Mouse (Mus musculus): ENCODE results near the gene Inha. TPM values are rescaled to one million over a fixed set of nuclear protein-coding genes. Genes with fewer than 3 reads are reported as not detected.

Gene Inha
- 10 to 100 TPM; 42.4 to 42.8 TPM for total RNA-seq (2021)

GRCm38 (mm10) chr1:75507006-75507405 lies at the start of gene Inha:
Gene Inha, plus strand, starts transcription at chr1:75507077.
- intact Hi-C loops (cut with DNase I), result loop anchor here (10.0 kb wide), 1 partner anchor 48 kb away; no protein-coding TSS in a partner anchor
- DNase-seq, result no peak

GRCm38 (mm10) chr1:75457710-75458024 lies 49.2 kb upstream of the Inha start:
- no peak for DNase-seq
- intact Hi-C loops (cut with DNase I), result no loop called here

- no peak for DNase-seq
- intact Hi-C loops (cut with DNase I), result no loop called here
Measured at GRCm38 (mm10) chr1:75458025-75458788, 48.7 kb upstream of the Inha start.

DNA sequence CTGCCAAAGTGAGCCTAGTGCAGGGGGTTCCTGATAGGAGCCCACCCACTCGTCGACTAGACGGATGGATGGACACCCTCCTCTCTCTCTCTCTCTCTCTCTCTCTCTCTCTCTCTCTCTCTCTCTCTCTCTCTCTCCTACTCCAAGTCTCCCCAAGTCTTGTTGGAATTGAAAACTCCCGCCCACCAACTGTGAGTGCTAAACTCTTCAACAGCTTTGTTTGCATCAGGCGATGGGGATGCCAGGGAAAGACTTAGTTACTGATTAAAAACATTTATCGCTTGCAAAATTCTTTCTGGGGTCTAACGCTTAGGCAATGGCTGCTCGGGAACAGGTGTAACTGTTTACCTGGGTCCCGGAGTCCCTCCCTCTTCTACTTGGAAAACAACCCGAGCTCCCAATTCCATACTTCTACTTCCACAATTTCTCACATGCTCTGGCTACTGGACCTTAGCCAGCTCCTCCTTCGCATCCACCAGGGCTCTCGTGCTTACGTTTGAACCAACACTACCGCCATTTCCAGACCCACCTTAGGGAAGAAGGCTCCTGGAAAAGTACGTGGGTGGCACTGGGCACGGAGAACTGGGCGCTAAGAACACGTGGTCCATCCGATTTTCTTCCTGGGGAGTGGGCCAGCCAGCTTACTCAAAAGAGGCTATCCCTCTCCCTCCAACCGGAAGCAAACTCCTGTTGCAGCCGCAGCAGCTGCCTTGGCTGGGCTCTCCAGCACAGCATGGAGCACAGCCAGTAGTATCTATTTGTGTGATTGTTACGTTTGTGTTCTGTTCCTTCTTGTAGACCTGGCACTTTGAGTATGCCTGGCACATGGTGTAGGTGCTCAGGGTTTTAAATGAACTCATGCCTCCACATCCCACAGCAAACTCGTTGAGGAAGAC lies 47.8 kb upstream of the Inha start:
- intact Hi-C loops (cut with DNase I), result no loop called here
- no peak for DNase-seq

DNA sequence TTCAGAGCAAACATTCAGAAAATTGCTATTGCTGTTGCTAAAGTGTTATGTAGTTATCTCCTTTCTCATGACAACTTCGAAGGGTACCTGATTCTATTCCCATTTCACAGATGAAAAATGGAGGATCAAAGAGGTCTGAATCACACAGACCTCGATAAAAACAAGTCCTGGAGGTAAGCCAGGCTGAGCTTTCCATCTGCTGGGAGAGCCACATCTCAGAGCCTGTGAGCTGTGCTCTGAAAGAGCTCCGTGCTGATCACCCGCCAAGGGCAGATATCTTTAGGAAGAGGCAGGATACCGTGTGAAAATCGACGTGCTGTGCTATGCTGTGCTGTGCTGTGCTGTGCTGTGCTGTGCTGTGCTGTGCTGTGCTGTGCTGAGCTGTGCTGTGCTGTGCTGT lies 46.6 kb upstream of the Inha start:
- intact Hi-C loops (cut with DNase I), result no loop called here
- no peak for DNase-seq

GRCm38 (mm10) chr1:75462636-75463035 lies 44.2 kb upstream of the Inha start:
- DNase-seq, result no peak
- intact Hi-C loops (cut with DNase I), result no loop called here

GRCm38 (mm10) chr1:75463652-75464204 lies 43.1 kb upstream of the Inha start:
- intact Hi-C loops (cut with DNase I), result no loop called here
- DNase-seq, result no peak

GRCm38 (mm10) chr1:75467215-75467927 lies 39.5 kb upstream of the Inha start:
- intact Hi-C loops (cut with DNase I), result loop anchor here (2.0 kb wide), 1 partner anchor 125 kb away; no protein-coding TSS in a partner anchor
- DNase-seq, result peak; percentile 78

DNA sequence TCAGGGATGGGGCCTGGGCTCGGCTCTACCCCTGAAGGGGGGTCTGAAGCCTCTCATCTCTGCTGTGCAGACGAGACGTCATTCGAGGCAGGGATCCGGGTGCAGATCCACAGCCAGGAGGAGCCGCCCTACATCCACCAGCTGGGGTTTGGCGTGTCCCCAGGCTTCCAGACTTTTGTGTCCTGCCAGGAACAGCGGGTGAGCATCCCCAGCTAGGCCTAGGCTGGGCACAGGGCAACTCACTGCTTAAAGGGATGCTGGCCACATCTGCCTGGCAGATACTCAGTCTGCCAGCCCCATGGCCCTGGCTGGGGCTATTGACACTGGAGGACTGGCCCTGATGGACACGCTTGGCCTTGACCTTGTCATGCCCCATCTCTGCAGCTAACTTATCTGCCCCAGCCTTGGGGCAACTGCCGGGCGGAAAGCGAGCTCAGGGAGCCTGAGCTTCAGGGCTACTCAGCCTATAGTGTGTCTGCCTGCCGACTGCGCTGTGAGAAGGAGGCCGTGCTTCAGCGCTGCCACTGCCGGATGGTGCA lies 37.5 kb upstream of the Inha start:
- DNase-seq, result no peak
- intact Hi-C loops (cut with DNase I), result no loop called here

DNA sequence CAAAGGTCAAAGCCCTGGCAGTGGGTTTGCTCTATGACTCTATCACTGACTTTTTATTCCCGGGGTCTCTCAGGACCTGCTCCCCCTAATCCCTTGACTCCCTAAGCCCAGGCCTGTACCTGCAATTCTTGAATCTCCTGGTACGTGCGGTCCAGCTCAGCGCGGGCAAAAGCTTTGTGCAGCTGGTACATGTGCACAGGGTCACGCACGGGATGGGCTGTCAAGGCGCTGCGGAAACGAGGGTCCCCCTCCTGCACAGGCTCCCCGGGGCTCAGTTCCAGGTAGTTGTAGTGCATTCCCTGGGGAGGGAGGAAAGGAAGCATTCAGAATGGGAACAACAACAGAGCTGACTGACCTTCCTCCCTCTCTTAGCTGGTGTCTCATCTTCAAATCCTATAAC lies 30.4 kb upstream of the Inha start:
- intact Hi-C loops (cut with DNase I), result loop anchor here (5.0 kb wide), 1 partner anchor 121 kb away; no protein-coding TSS in a partner anchor
- DNase-seq, result no peak

- intact Hi-C loops (cut with DNase I), result loop anchor here (5.0 kb wide), 1 partner anchor 120 kb away; no protein-coding TSS in a partner anchor
- peak; percentile 87 for DNase-seq
Measured at GRCm38 (mm10) chr1:75477264-75477965, 29.5 kb upstream of the Inha start.

- DNase-seq, result no peak
- intact Hi-C loops (cut with DNase I), result loop anchor here (5.0 kb wide), 1 partner anchor 119 kb away; no protein-coding TSS in a partner anchor
Measured at GRCm38 (mm10) chr1:75477966-75478290, 28.9 kb upstream of the Inha start.

- no peak for DNase-seq
- intact Hi-C loops (cut with DNase I), result loop anchor here (5.0 kb wide), 1 partner anchor 119 kb away; no protein-coding TSS in a partner anchor
Measured at GRCm38 (mm10) chr1:75478497-75478896, 28.4 kb upstream of the Inha start.

GRCm38 (mm10) chr1:75478916-75479634 lies 27.8 kb upstream of the Inha start, which contains the start of the genes Chpf and Tmem198:
Gene Chpf, minus strand, starts transcription at chr1:75479307.
Gene Tmem198, plus strand, starts transcription at chr1:75479532.
- intact Hi-C loops (cut with DNase I), result loop anchor here (5.0 kb wide), 1 partner anchor 118 kb away; no protein-coding TSS in a partner anchor

DNA sequence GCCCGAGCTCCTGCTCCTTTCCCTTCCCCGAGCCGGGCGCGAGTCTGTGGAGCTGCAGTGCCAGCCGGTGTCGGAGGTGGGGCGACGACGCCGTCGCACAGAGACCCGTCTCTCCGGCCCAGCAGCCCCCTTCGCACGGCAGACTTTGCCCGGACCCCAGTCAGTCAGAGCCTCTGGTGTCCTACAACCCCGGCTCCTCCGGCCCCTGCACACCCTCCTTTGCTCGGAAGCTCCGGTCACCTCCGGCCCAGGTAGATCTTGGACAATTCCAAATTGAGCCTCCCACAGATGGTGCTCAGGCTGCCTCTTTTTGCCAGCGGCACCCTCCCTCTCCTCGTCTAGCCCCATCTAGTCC lies 27.3 kb upstream of the Inha start:
- DNase-seq, result no peak
- intact Hi-C loops (cut with DNase I), result loop anchor here (5.0 kb wide), 1 partner anchor 118 kb away; no protein-coding TSS in a partner anchor

More at GRCm38 (mm10) chr1:75478916-75479634, 27.8 kb upstream of the Inha start, which contains the start of the genes Chpf and Tmem198:
- peak; percentile 99 for DNase-seq

GRCm38 (mm10) chr1:75480036-75480435 lies 26.8 kb upstream of the Inha start:
- intact Hi-C loops (cut with DNase I), result no loop called here
- no peak for DNase-seq

DNA sequence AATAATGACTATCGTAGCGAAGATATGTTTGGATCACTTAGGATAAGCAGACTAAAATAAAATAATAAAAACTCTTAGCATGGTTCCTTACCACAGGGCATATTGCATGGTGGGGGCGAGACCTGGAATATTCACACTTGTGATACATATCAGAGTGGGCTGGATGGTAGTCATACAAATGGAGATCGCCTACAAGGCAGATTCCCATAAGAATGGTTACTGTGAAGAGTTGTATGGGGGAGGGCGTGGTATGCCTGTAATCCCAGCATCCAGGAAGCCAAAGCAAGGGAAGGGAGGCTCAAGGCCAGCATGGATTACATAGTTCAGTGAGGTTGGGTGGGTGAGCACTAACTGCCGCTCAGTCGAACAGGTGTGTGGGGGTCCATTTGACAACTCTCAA lies 26.1 kb upstream of the Inha start:
- intact Hi-C loops (cut with DNase I), result no loop called here

GRCm38 (mm10) chr1:75486561-75486960 lies 20.3 kb upstream of the Inha start:
- intact Hi-C loops (cut with DNase I), result no loop called here
- no peak for DNase-seq

More for the DNA sequence above, 26.1 kb upstream of the Inha start:
- DNase-seq, result no peak

- intact Hi-C loops (cut with DNase I), result no loop called here
Measured at GRCm38 (mm10) chr1:75487040-75487404, 19.9 kb upstream of the Inha start.

More at GRCm38 (mm10) chr1:75487040-75487404, 19.9 kb upstream of the Inha start:
- no peak for DNase-seq

Measured in left cerebral cortex, postnatal 4 days (tissue).